Mouse (Mus musculus) liver, embryonic 18 days (tissue): ENCODE results near the gene Gm6205. TPM values are rescaled to one million over a fixed set of nuclear protein-coding genes. Genes with fewer than 3 reads are reported as not detected.

ENCODE experiments used
- polyA plus RNA-seq: library from polyadenylated mRNA; depleted of rRNA; stranded (reverse); fragments of >200 nt; gene quantifications from 2 replicates; pipeline ENCODE4 v1.2.3, GENCODE M21; 2012; rRNA removed

Gene Gm6205
- not detected in 2 replicates for polyA plus RNA-seq

DNA sequence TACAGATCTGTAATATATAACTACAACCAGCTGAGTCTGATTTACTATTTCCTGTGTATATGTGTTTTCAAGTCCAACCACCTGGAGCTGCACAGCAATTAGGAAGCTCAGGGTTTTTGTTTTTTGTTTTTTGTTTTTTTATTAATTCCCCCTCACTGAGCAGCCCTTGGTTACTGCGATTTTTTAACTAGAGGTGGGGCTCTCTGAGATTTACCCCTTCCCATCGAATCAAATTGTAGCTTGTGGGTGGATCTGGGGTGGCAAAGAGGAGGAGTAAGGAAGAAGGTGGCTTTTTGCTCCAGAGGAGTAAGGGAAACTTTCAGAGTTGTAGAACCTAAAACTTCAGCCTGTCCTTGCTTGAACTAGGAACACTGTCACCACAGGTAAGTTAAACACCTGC, at the start of gene Gm6205:
Gene Gm6205 (plus strand): TSS at position 301 of the 400 bp plus-strand sequence.

DNA sequence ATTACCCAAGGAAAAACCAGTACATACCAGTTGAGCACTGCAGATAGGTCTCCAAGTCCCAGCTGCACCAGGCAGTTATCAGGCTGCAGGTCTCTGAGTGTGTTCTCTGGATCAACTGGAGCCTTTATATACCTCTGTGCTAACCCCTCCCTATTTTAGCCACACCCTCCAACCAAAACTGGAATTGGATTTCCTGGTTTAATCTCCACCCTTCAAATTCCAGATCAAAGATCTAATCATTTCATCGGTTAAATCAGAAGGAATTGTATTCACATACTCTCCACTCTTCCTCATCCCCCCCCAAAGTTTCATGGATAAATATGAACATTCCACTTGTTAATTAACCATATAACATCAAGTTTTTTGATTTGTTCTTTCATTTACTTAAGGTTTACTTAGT, 31.9 kb upstream of the Gm6205 start, which contains the start of gene Gm3147:
Gene Gm3147 (minus strand): TSS at position 101 of the 400 bp plus-strand sequence.

DNA sequence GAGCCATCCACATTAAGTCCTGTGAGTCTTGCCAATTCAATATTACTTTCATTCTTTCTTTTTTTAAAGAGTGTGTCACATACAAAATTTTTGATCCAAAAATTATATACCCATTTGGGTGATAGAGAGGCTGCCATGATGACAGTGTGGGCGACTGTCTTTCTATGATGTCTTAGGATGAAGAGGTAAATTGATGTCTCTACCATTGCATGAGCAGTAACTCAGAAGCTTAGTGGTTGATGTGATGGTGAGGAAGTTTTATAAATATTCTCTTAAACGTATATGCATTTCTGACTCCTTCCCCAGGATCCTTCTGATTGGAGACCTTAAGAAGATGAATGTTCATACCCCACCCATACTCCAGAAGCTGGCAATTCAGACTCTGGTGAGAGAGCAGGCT, 24.5 kb upstream of the Gm6205 start, which contains the start of gene Gm6509:
Gene Gm6509 (plus strand): TSS at position 301 of the 400 bp plus-strand sequence.

Other genes with a start within 250 kb of the Gm6205 start
- not detected in 2 replicates for gene Gm7682, start 202.6 kb upstream of the Gm6205 start, polyA plus RNA-seq
- not detected in 2 replicates for gene Gm3139, start 122.1 kb upstream of the Gm6205 start, polyA plus RNA-seq
- gene Gm3147, start 32.0 kb upstream of the Gm6205 start, polyA plus RNA-seq, result not detected in 2 replicates
- gene Gm6509, start 24.4 kb upstream of the Gm6205 start, polyA plus RNA-seq, result not detected in 2 replicates
- gene Gm3183, start 217.1 kb downstream of the Gm6205 start, polyA plus RNA-seq, result not detected in 2 replicates